27 mouse cellular contexts compared by ENCODE assay signal in the genomic region with DNA sequence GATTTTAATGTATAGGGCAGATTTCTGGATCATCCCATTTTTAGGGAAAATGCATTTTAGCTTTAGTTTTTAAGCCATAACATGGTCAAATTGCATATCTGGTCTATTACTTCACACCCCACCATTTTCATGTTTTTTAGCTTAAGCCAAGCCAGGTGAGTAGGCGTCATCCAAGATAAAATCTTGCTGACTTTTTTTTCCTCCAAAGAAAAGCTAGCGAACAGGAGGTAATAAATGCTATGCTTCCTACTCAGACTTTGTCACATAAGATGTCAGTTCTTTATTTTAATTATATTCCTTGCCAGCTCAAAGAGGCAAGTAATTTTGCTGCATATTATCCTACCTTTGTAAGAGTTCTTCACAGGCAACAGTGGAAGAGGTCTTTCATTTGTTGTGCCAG.
A peak's percentile ranks its signal among the peaks of the same experiment; 100 is the strongest.
DNase-seq lines count a peak whose midpoint lies in the region; ATAC-seq and TF ChIP-seq lines count a peak whose summit lies in the region.
"Had no signal": no experiment of that assay in that cellular context is flagged by ENCODE, and none has a peak within 500 bp of the region (broad histone marks: within the 10 kb centered on the region; RNA-seq: fewer than 3 reads in every experiment).

No protein-coding gene starts in this region.

- no peaks in the 10 kb centered on the region for H3K9me3 ChIP-seq in forebrain, postnatal 0 days (ENCODE audit: low read length)
- no peaks in the 10 kb centered on the region for H3K9me3 ChIP-seq in forebrain, embryonic 12.5 days
- H3K9me3 ChIP-seq: embryonic facial prominence, embryonic 13.5 days; embryonic facial prominence, embryonic 15.5 days; forebrain, embryonic 10.5 days; forebrain, embryonic 13.5 days; forebrain, embryonic 15.5 days; G1E had no signal

- H3K4me2 ChIP-seq in forebrain, postnatal 0 days (ENCODE audit: low read depth), result no peak overlapping the region
- no peak overlapping the region for H3K4me2 ChIP-seq in forebrain, embryonic 12.5 days
- H3K4me2 ChIP-seq: embryonic facial prominence, embryonic 13.5 days; embryonic facial prominence, embryonic 15.5 days; forebrain, embryonic 13.5 days; forebrain, embryonic 15.5 days had no signal

- H3K9ac ChIP-seq in forebrain, postnatal 0 days, result no peak overlapping the region
- no peak overlapping the region for H3K9ac ChIP-seq in forebrain, embryonic 12.5 days
- H3K9ac ChIP-seq: embryonic facial prominence, embryonic 13.5 days; embryonic facial prominence, embryonic 15.5 days; forebrain, embryonic 13.5 days; forebrain, embryonic 15.5 days had no signal

- no peaks in the 10 kb centered on the region for H3K27me3 ChIP-seq in forebrain, postnatal 0 days (ENCODE audit: insufficient read depth, low read length)
- H3K27me3 ChIP-seq in forebrain, embryonic 12.5 days, result peaks cover 26% of the 10 kb centered on the region
- H3K27me3 ChIP-seq: CH12.LX; forebrain, embryonic 15.5 days had no signal

- no peak for TF ChIP-seq CTCF in forebrain, postnatal 0 days (IDR thresholded peaks at IDR 0.05; ENCODE audit: low read depth)
- no peak for TF ChIP-seq CTCF in layer of hippocampus, adult 2 months (conservative IDR thresholded peaks at IDR 0.05)

- no peaks in the 10 kb centered on the region for H3K4me1 ChIP-seq in forebrain, postnatal 0 days (ENCODE audit: insufficient read depth)
- H3K4me1 ChIP-seq in forebrain, embryonic 12.5 days, result no peaks in the 10 kb centered on the region
- H3K4me1 ChIP-seq: embryonic facial prominence, embryonic 13.5 days; embryonic facial prominence, embryonic 15.5 days; forebrain, embryonic 10.5 days; forebrain, embryonic 13.5 days; forebrain, embryonic 15.5 days had no signal

- H3K4me3 ChIP-seq in forebrain, postnatal 0 days (ENCODE audit: low read depth, low read length), result no peak overlapping the region
- no peak overlapping the region for H3K4me3 ChIP-seq in forebrain, embryonic 12.5 days (replicated peaks)
- H3K4me3 ChIP-seq in layer of hippocampus, adult 2 months, result no peak overlapping the region
- H3K4me3 ChIP-seq: embryonic facial prominence, embryonic 13.5 days; embryonic facial prominence, embryonic 15.5 days; erythroblast, embryonic 14.5 days; forebrain, embryonic 10.5 days; forebrain, embryonic 13.5 days; forebrain, embryonic 15.5 days had no signal

- peak; percentile 21 for DNase-seq in forebrain, postnatal 0 days
- no peak for DNase-seq in layer of hippocampus, adult 2 months (ENCODE audit: low spot score in 2 of 2)
- no peak for DNase-seq in layer of hippocampus, postnatal 10 days (ENCODE audit: low spot score in 2 of 2)
- DNase-seq in brain, adult 2 months (ENCODE audit: low read depth, low spot score), result peak; percentile 62
- DNase-seq: adrenal gland, adult 8-10 months; adrenal gland, postnatal 14 days; adrenal gland, postnatal 36 days; B cell, adult 2 months; cerebellum, adult 11 months; cerebellum, adult 18-20 months; cerebellum, adult 8-10 months; cerebellum, adult 9-11 months; cerebellum, postnatal 14 days; cerebellum, postnatal 36 days; embryo, embryonic 11 days had no signal

- H3K27ac ChIP-seq in forebrain, postnatal 0 days (ENCODE audit: low read depth, low read length), result no peak overlapping the region
- no peak overlapping the region for H3K27ac ChIP-seq in forebrain, embryonic 12.5 days
- H3K27ac ChIP-seq in layer of hippocampus, adult 2 months, result peak overlapping the region; percentile 39; the same call in 1 of the 2 replicates
- H3K27ac ChIP-seq: embryonic facial prominence, embryonic 13.5 days; embryonic facial prominence, embryonic 15.5 days; forebrain, embryonic 10.5 days; forebrain, embryonic 13.5 days; forebrain, embryonic 15.5 days had no signal

- H3K36me3 ChIP-seq in forebrain, postnatal 0 days (ENCODE audit: insufficient read depth), result no peaks in the 10 kb centered on the region
- no peaks in the 10 kb centered on the region for H3K36me3 ChIP-seq in forebrain, embryonic 12.5 days (replicated peaks)
- H3K36me3 ChIP-seq: embryonic facial prominence, embryonic 13.5 days; embryonic facial prominence, embryonic 15.5 days; forebrain, embryonic 10.5 days; forebrain, embryonic 15.5 days; G1E had no signal

- ATAC-seq in forebrain, postnatal 0 days, result no peak; the same call in 1 of the 2 replicates
- no peak for ATAC-seq in forebrain, embryonic 12.5 days (ENCODE audit: low FRiP score)
- ATAC-seq: activated CD4-positive, CD25-positive, alpha-beta regulatory T cell, adult 4 months; CD4-positive, CD25-positive, alpha-beta regulatory T cell, adult 4 months; forebrain, embryonic 13.5 days; forebrain, embryonic 15.5 days; Patski had no signal

- 77% methylated on average over 2 of the region's 2 CpGs for WGBS in forebrain, postnatal 0 days
- WGBS in forebrain, embryonic 12.5 days, result 80% methylated on average over 2 of the region's 2 CpGs

Comparison
In these comparisons a context has a peak if more than half of its experiments do, and no peak if none do; other contexts are left out.
1. DNase-seq: peak in forebrain, postnatal 0 days (single experiment) and brain, adult 2 months (single experiment); none in layer of hippocampus, adult 2 months (0 of 2) and layer of hippocampus, postnatal 10 days (0 of 2).